Mouse (Mus musculus) heart, adult 2 months (tissue): ENCODE measurements at regions not wholly inside any gene's neighbourhood (a gene's known extent, or its start where the extent isn't known, plus 50 kb on each side); places are given as distances from the start of the nearest gene placed in this dataset.

ENCODE experiments used
- DNase-seq, 2 experiments: peaks; one replicate each; pipeline ENCODE4 v3.0.0; 2021
- H3K27ac ChIP-seq: fragments of 200-600 bp; 2 replicates; pipeline ENCODE4 v1.8.1; 2022
- H3K27me3 ChIP-seq: fragments of 200-500 bp; 2 replicates; pipeline ENCODE4 v1.6.1; 2012; ENCODE audit warnings: mild to moderate bottlenecking, low read length, inconsistent platforms, mixed read lengths; ENCODE audit not compliant: control insufficient read depth, insufficient read depth
- H3K36me3 ChIP-seq: fragments of 200-500 bp; 2 replicates; pipeline ENCODE4 v1.6.1; 2012; ENCODE audit warnings: low read length, inconsistent platforms; ENCODE audit not compliant: control insufficient read depth, insufficient read depth
- H3K4me1 ChIP-seq: fragments of 200-500 bp; 2 replicates; pipeline ENCODE4 v1.6.1; 2011; ENCODE audit warnings: low read length; ENCODE audit not compliant: control insufficient read depth, insufficient read depth
- H3K4me3 ChIP-seq: fragments of 200-600 bp; 2 replicates; pipeline ENCODE4 v1.8.1; 2022
- H3K79me2 ChIP-seq: fragments of 200-500 bp; replicated peaks from 2 replicates; pipeline ENCODE4 v1.6.1; 2012; ENCODE audit warnings: mild to moderate bottlenecking, inconsistent platforms, low read length, moderate library complexity, mixed read lengths; ENCODE audit not compliant: control insufficient read depth, insufficient read depth
- H3K9ac ChIP-seq: fragments of 200-500 bp; 2 replicates; pipeline ENCODE4 v1.6.1; 2012; ENCODE audit warnings: low read depth, mild to moderate bottlenecking, control low read depth, inconsistent platforms, low read length, mixed read lengths
- CTCF ChIP-seq: fragments of 200-600 bp; IDR thresholded peaks from 2 replicates; pipeline ENCODE4 v1.8.1; 2022; ENCODE audit warnings: antibody characterized with exemption, mild to moderate bottlenecking, moderate library complexity
- EP300 ChIP-seq: fragments of 200-500 bp; IDR thresholded peaks from 2 replicates; pipeline ENCODE4 v1.6.1; 2011; ENCODE audit warnings: low read depth, low read length, control low read depth; ENCODE audit not compliant: insufficient read depth
- POLR2A ChIP-seq: fragments of 200-500 bp; IDR thresholded peaks from 2 replicates; pipeline ENCODE4 v1.6.1; 2011; ENCODE audit warnings: mild to moderate bottlenecking, low read depth, low read length, control low read depth; ENCODE audit not compliant: insufficient read depth
- WGBS: fragments of 180-500 bp; shearing (Covaris S2); methylation state at CpG from one replicate; pipeline ENCODE4 v1.1.7; 2018; 5-methylcytosine and 5-hydroxymethylcytosine counted together
- intact Hi-C: fragments of 180-260 bp; cut with DNase I; formaldehyde crosslinking; loops from one replicate; pipeline ENCODE4 v1.15.1; 2025

DNA sequence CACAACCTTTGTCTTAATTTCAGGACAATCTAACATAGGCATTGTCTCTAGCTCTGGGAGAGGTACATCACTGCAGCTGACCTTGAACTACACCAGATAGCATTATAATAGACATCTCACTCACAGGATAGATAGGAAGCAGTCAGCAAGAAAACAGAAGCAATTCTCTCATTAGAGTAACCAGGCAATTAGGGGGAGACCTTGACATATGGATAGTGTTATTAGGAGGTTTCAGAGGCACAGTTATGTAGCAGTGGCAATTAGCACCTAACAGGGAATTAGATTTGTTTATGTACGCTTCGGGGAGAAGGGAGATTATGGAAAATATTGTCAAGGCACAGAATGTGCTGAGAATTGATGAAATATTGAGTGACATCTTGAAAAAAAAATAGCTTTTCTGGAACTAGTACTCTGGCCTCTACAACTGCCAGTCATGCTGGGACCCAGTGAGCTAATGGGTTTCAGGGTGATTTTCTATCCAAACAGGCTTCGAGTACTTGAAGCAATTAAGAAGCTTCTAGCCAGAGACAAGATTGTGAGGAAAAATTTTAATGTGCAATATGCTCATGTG lies 216.8 kb upstream of the Aco1 start:
- TF ChIP-seq CTCF (no peak), POLR2A (no peak), EP300 (no peak)

DNA sequence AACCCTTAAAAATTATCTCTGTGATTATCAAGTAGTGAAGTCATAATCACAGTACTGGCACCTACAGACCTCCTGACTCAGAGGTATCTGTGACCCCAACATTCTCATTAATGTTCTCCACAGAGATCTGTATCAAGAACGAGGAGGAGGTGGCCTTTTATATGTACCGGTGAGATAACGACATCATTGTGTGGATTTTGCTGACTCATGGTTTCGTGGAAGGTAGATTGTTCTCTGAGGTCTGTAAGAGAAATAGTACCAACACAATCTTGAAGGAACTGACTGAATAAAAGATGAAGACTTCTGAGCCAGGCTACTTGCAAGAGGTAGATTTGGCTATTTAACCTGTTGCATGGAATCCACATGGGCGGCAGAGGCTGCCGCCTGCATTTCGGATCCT lies 216.3 kb upstream of the Aco1 start:
- Histone ChIP-seq H3K27ac (no peak overlapping the region), H3K36me3 (no peaks in the 10 kb centered on the region), H3K79me2 (no peaks in the 10 kb centered on the region), H3K9ac (no peak overlapping the region), H3K27me3 (no peaks in the 10 kb centered on the region), H3K4me3 (no peak overlapping the region), H3K4me1 (no peaks in the 10 kb centered on the region)
- TF ChIP-seq POLR2A (no peak), CTCF (no peak)
- WGBS = 87% methylated on average over 7 of the region's 7 CpGs
- DNase-seq = no peak
- intact Hi-C loops = no loop called here

More for the DNA sequence above, 216.8 kb upstream of the Aco1 start:
- Histone ChIP-seq H3K27ac (no peak overlapping the region), H3K27me3 (no peaks in the 10 kb centered on the region), H3K79me2 (no peaks in the 10 kb centered on the region), H3K9ac (no peak overlapping the region), H3K36me3 (no peaks in the 10 kb centered on the region), H3K4me1 (no peaks in the 10 kb centered on the region), H3K4me3 (no peak overlapping the region)
- DNase-seq = no peak
- WGBS = 88% methylated on average over 3 of the region's 3 CpGs
- intact Hi-C loops = no loop called here

DNA sequence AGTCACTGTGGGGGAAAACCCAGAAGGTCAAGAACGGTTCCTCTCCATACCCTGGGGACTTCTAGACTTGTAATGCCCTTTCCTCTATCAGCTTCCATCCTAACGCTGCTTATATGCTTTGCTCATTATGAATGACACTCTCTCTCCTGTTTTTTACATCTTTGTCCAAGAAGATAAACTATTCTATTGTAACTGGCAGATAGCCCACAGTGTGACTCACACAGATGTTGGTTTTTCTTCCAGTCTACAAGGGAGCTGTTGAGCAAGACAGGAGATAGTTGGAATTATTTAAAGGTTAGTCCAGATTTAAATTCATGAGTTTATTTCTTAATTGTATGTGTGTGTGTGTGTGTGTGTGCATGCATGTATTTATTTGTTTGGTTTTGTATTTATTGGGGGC lies 214.4 kb upstream of the Aco1 start:
- TF ChIP-seq CTCF (no peak), EP300 (no peak), POLR2A (no peak)
- Histone ChIP-seq H3K79me2 (no peaks in the 10 kb centered on the region), H3K36me3 (no peaks in the 10 kb centered on the region), H3K27ac (no peak overlapping the region), H3K9ac (no peak overlapping the region), H3K4me3 (no peak overlapping the region), H3K4me1 (no peaks in the 10 kb centered on the region), H3K27me3 (no peaks in the 10 kb centered on the region)
- intact Hi-C loops = no loop called here
- 31% methylated on average over 2 of the region's 2 CpGs for WGBS
- no peak for DNase-seq

DNA sequence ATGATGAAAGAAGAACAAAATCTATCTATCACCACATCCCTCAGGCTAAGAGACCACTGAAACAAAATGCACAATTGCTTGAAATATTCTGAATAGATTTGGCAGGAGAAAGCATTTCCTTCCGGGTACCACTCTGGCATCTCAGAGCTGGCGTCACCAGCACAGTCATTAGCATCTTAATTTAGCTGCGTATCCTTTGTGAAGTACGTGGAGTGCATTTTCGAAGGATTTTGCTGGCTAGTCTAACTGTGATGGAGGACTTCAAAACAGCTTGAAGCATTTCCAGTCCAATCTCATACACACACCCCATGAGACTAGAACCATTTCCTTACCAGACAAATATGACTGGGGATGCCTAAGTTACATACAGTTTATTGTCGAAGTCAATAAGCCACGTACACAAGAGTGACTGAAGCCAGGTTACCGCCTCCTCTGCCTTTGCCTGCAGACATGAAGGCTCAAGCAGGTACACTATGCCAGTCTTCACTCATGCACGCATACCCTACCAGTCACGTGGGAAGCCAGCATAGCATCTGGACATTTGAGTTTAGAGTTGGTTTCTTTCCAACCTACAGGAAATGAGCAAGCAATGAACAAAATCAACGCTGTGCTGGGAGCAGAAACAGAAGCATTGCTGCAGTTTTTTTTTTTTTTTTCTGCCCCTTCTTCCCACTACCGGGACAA lies 208.7 kb upstream of the Aco1 start:
- no peak for DNase-seq
- Histone ChIP-seq H3K9ac (no peak overlapping the region), H3K36me3 (no peaks in the 10 kb centered on the region), H3K4me3 (no peak overlapping the region), H3K4me1 (no peaks in the 10 kb centered on the region), H3K79me2 (no peaks in the 10 kb centered on the region), H3K27ac (no peak overlapping the region), H3K27me3 (no peaks in the 10 kb centered on the region)
- TF ChIP-seq EP300 (no peak), CTCF (no peak), POLR2A (no peak)
- intact Hi-C loops = no loop called here
- 69% methylated on average over 12 of the region's 12 CpGs for WGBS

DNA sequence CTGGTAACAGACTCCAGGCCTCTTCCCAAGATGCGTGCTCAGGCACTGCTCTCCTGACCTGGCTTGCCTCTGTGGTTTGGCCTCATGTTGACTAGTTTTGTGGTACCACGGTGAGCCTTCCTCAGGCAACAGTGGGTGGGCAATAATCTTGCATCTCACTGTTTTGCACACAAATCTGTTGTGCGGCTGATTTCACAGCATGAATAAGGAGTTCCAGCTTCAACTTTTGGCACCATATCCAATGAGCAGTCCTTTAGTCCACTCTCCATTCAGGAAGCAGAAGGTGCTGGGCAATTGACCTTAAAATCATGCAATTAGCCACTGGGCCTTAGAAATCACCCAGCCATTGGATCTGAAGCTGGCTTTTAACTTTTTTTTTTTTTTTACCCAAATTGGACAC lies 184.2 kb upstream of the Aco1 start:
- H3K9ac ChIP-seq = no peak overlapping the region
- no peak for DNase-seq
- no peak overlapping the region for H3K27ac ChIP-seq
- H3K4me1 ChIP-seq = no peaks in the 10 kb centered on the region
- TF ChIP-seq CTCF = no peak
- no peak for TF ChIP-seq EP300
- no peak for TF ChIP-seq POLR2A
- no peak overlapping the region for H3K4me3 ChIP-seq
- H3K27me3 ChIP-seq = no peaks in the 10 kb centered on the region
- H3K36me3 ChIP-seq = no peaks in the 10 kb centered on the region
- intact Hi-C loops = no loop called here
- 87% methylated on average over 3 of the region's 3 CpGs for WGBS
- no peaks in the 10 kb centered on the region for H3K79me2 ChIP-seq

DNA sequence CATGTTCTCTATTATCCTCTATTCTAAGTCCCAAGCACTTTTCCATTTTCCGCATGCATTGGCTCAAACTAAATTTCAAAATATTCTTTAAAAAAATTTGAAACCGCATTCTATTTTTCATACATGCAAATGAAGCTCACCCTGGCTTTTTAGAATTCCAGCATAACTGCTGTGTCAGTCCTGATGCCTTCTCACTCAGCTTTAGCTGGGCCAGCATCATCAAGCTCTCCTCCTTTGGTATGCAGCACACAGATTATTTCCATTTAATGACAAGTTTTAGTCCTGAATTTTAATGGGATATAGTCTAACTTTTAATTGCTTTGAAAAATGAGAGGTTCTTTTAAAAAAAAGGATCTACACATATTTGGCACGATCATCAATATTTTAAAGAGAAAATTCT lies 174.9 kb upstream of the Aco1 start:
- H3K36me3 ChIP-seq = no peaks in the 10 kb centered on the region
- no peaks in the 10 kb centered on the region for H3K79me2 ChIP-seq
- no peak for TF ChIP-seq EP300
- no peak for TF ChIP-seq POLR2A
- no peak for TF ChIP-seq CTCF
- H3K27me3 ChIP-seq = no peaks in the 10 kb centered on the region
- WGBS = 80% methylated on average over 3 of the region's 3 CpGs
- no peak overlapping the region for H3K4me3 ChIP-seq
- intact Hi-C loops = no loop called here
- DNase-seq = no peak
- H3K9ac ChIP-seq = no peak overlapping the region
- H3K4me1 ChIP-seq = no peaks in the 10 kb centered on the region
- no peak overlapping the region for H3K27ac ChIP-seq
